Mouse (Mus musculus) MEL (cell line): ENCODE measurements around the gene Vwf. TPM values are rescaled to one million over a fixed set of nuclear protein-coding genes. Genes with fewer than 3 reads are reported as not detected.

Experiments used
- DNase-seq: peaks from one replicate; pipeline ENCODE4 v3.0.0; 2011; ENCODE audit warnings: low read depth, low spot score
- H3K27ac ChIP-seq: 2 replicates; pipeline ENCODE4 v1.5.1; 2012; ENCODE audit warnings: low read depth, mild to moderate bottlenecking, control low read depth, low read length, moderate library complexity; ENCODE audit not compliant: control insufficient read depth
- H3K27me3 ChIP-seq, 2 experiments: fragments of 150-350 bp in 1 of 2; sonication (generic) in 1 of 2; 2 replicates each; pipeline ENCODE4 v1.6.1; 2012; ENCODE audit warnings: low read length in 2 of 2, mild to moderate bottlenecking in 2 of 2, improper control_type of control experiment in 1 of 2, moderate library complexity in 1 of 2; ENCODE audit not compliant: insufficient read depth in 2 of 2, control insufficient read depth in 1 of 2
- H3K36me3 ChIP-seq, 2 experiments: 2 replicates each; pipeline ENCODE4 v1.6.1; 2012 to 2014; ENCODE audit warnings: low read length in 2 of 2, improper control_type of control experiment in 1 of 2, inconsistent platforms in 1 of 2, mild to moderate bottlenecking in 1 of 2; ENCODE audit not compliant: insufficient read depth in 2 of 2, control insufficient read depth in 1 of 2
- H3K4me1 ChIP-seq, 2 experiments: fragments of 150-350 bp in 1 of 2; sonication (generic) in 1 of 2; 2 replicates each; pipeline ENCODE4 v1.6.1; 2012; ENCODE audit warnings: low read length in 2 of 2, improper control_type of control experiment in 1 of 2, mild to moderate bottlenecking in 1 of 2; ENCODE audit not compliant: insufficient read depth in 2 of 2, control insufficient read depth in 1 of 2
- H3K4me3 ChIP-seq, 2 experiments: fragments of 150-350 bp in 1 of 2; sonication (generic) in 1 of 2; 2 replicates each; pipeline ENCODE4 v1.5.1; 2012; ENCODE audit warnings: low read depth in 2 of 2, low read length in 2 of 2, mild to moderate bottlenecking in 2 of 2, moderate library complexity in 2 of 2, control low read depth in 1 of 2, improper control_type of control experiment in 1 of 2; ENCODE audit not compliant: control insufficient read depth in 1 of 2, insufficient read depth in 1 of 2
- H3K79me2 ChIP-seq: 2 replicates; pipeline ENCODE4 v1.6.1; 2012; ENCODE audit warnings: mild to moderate bottlenecking, low read length, moderate library complexity; ENCODE audit not compliant: control insufficient read depth, poor library complexity, insufficient read depth
- H3K9ac ChIP-seq: 2 replicates; pipeline ENCODE4 v1.6.1; 2012; ENCODE audit warnings: low read depth, mild to moderate bottlenecking, control low read depth, low read length, moderate library complexity; ENCODE audit not compliant: control insufficient read depth, poor library complexity, severe bottlenecking
- H3K9me3 ChIP-seq: fragments of 150-350 bp; sonication (generic); replicated peaks from 2 replicates; pipeline ENCODE4 v1.6.1; 2012; ENCODE audit warnings: mild to moderate bottlenecking, low read length, improper control_type of control experiment, moderate library complexity; ENCODE audit not compliant: insufficient read depth
- BHLHE40 ChIP-seq: IDR thresholded peaks from 2 replicates; pipeline ENCODE4 v1.6.1; 2012; ENCODE audit warnings: low read depth, mild to moderate bottlenecking, inconsistent platforms, low read length, improper control_type of control experiment, borderline replicate concordance
- CHD1 ChIP-seq: IDR thresholded peaks from 2 replicates; pipeline ENCODE4 v1.6.1; 2012; ENCODE audit warnings: low read depth, mild to moderate bottlenecking, inconsistent platforms, low read length, improper control_type of control experiment
- CHD2 ChIP-seq: IDR thresholded peaks from 2 replicates; pipeline ENCODE4 v1.6.1; 2011; ENCODE audit warnings: low read length, improper control_type of control experiment
- CTCF ChIP-seq, 3 experiments: IDR thresholded peaks in 2 of 3; conservative IDR thresholded peaks in 1 of 3; 2 replicates each; pipeline ENCODE4 v1.5.1; 2011 to 2012; ENCODE audit warnings: low read length in 3 of 3, low read depth in 2 of 3, mild to moderate bottlenecking in 2 of 3, improper control_type of control experiment in 1 of 3, inconsistent platforms in 1 of 3, mixed read lengths in 1 of 3, moderate library complexity in 1 of 3; ENCODE audit not compliant: control insufficient read depth in 1 of 3, insufficient read depth in 1 of 3, poor library complexity in 1 of 3, severe bottlenecking in 1 of 3
- E2F4 ChIP-seq: IDR thresholded peaks from 2 replicates; pipeline ENCODE4 v1.6.1; 2011; ENCODE audit warnings: low read depth, low read length, improper control_type of control experiment, borderline replicate concordance
- EP300 ChIP-seq, 2 experiments: IDR thresholded peaks; 2 replicates each; pipeline ENCODE4 v1.6.1; 2011; ENCODE audit warnings: improper control_type of control experiment in 2 of 2, low read length in 2 of 2, low read depth in 1 of 2, mild to moderate bottlenecking in 1 of 2
- GABPA ChIP-seq: IDR thresholded peaks from 2 replicates; pipeline ENCODE4 v1.6.1; 2012; ENCODE audit warnings: low read depth, mild to moderate bottlenecking, inconsistent platforms, low read length, improper control_type of control experiment, moderate library complexity
- JUND ChIP-seq: IDR thresholded peaks from 2 replicates; pipeline ENCODE4 v1.6.1; 2011; ENCODE audit warnings: low read depth, mild to moderate bottlenecking, improper control_type of control experiment, low read length
- MEF2A ChIP-seq: IDR thresholded peaks from 2 replicates; pipeline ENCODE4 v1.6.1; 2014; ENCODE audit warnings: low read depth, mild to moderate bottlenecking, inconsistent platforms, low read length, improper control_type of control experiment; ENCODE audit not compliant: poor library complexity, insufficient replicate concordance, severe bottlenecking; ENCODE audit errors: extremely low read depth
- MXI1 ChIP-seq: IDR thresholded peaks from 2 replicates; pipeline ENCODE4 v1.6.1; 2011; ENCODE audit warnings: mild to moderate bottlenecking, low read depth, low read length, improper control_type of control experiment
- MYB ChIP-seq: IDR thresholded peaks from 2 replicates; pipeline ENCODE4 v1.6.1; 2011; ENCODE audit warnings: mild to moderate bottlenecking, low read depth, low read length, improper control_type of control experiment
- MYC ChIP-seq: IDR thresholded peaks from 2 replicates; pipeline ENCODE4 v1.6.1; 2011; ENCODE audit warnings: low read depth, mild to moderate bottlenecking, low read length, improper control_type of control experiment, moderate library complexity
- NELFE ChIP-seq: IDR thresholded peaks from 2 replicates; pipeline ENCODE4 v1.6.1; 2011; ENCODE audit warnings: low read depth, low read length, improper control_type of control experiment
- POLR2AphosphoS5 ChIP-seq: IDR thresholded peaks from 2 replicates; pipeline ENCODE4 v1.6.1; 2012; ENCODE audit warnings: low read depth, borderline replicate concordance, mild to moderate bottlenecking, inconsistent platforms, low read length, moderate library complexity, mixed read lengths
- RCOR1 ChIP-seq: IDR thresholded peaks from 2 replicates; pipeline ENCODE4 v1.6.1; 2012; ENCODE audit warnings: low read depth, mild to moderate bottlenecking, inconsistent platforms, low read length, improper control_type of control experiment
- SIN3A ChIP-seq: IDR thresholded peaks from 2 replicates; pipeline ENCODE4 v1.6.1; 2012; ENCODE audit warnings: low read length, improper control_type of control experiment, inconsistent platforms
- SMC3 ChIP-seq: IDR thresholded peaks from 2 replicates; pipeline ENCODE4 v1.6.1; 2011; ENCODE audit warnings: low read depth, low read length, improper control_type of control experiment
- TAL1 ChIP-seq: IDR thresholded peaks from 2 replicates; pipeline ENCODE4 v1.6.1; 2012; ENCODE audit warnings: mild to moderate bottlenecking, inconsistent platforms, low read length, moderate library complexity, mixed read lengths
- TBP ChIP-seq: IDR thresholded peaks from 2 replicates; pipeline ENCODE4 v1.8.0; 2011; ENCODE audit warnings: low read depth, low read length, improper control_type of control experiment
- TCF12 ChIP-seq: IDR thresholded peaks from 2 replicates; pipeline ENCODE4 v1.6.1; 2014; ENCODE audit warnings: low read depth, mild to moderate bottlenecking, inconsistent platforms, low read length, improper control_type of control experiment, moderate library complexity
- UBTF ChIP-seq: IDR thresholded peaks from 2 replicates; pipeline ENCODE4 v1.6.1; 2012; ENCODE audit warnings: low read depth, mild to moderate bottlenecking, inconsistent platforms, low read length, improper control_type of control experiment, moderate library complexity, borderline replicate concordance; ENCODE audit not compliant: insufficient read depth
- USF1 ChIP-seq: IDR thresholded peaks from 2 replicates; pipeline ENCODE4 v1.6.1; 2014; ENCODE audit warnings: low read depth, mild to moderate bottlenecking, inconsistent platforms, low read length, improper control_type of control experiment, moderate library complexity
- ZC3H11A ChIP-seq: IDR thresholded peaks from 2 replicates; pipeline ENCODE4 v1.6.1; 2012; ENCODE audit warnings: low read depth, mild to moderate bottlenecking, inconsistent platforms, low read length, improper control_type of control experiment
- polyA plus RNA-seq, 2 experiments: library from polyadenylated mRNA; stranded (reverse) in 1 of 2; unstranded in 1 of 2; fragments of >175 nt in 1 of 2; fragments of >200 nt in 1 of 2; gene quantifications; 2 replicates each; pipeline versions ENCODE4 v1.2.1 to v1.2.4; 2012; ENCODE audit warnings: low replicate concordance in 2 of 2, low read depth in 1 of 2; ENCODE audit not compliant: insufficient read length in 2 of 2, insufficient read depth in 1 of 2, missing spikeins in 1 of 2
- total RNA-seq: library from RNA; depleted of rRNA; stranded (reverse); fragments of 300-350 nt; gene quantifications from 2 replicates; pipeline ENCODE4 v1.2.3, GENCODE M21; 2012

The Vwf gene
- total and polyA plus RNA-seq, 3 experiments = 0.29 to 0.42 TPM; not detected in 1

DNA sequence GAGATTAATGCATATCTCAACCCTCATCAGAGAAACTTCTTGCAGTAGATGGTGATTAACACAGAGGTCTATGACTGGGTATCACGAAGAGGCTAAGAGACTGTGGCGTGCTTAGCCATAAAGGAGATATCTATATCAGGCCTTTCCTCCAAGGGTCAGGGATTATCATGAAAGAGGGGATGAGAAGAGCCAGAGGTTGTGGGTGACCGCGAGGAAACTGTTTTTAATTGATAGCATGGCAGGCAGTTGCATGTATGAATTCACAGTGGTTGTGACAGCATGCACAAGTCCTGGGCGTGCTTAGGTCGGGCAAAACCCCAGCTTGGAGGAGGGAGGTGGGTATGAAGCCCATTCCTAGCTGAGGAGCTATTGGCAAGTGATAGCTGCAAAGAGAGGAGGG, 5.3 kb upstream of the Vwf start:
- no peaks in the 10 kb centered on the region for H3K36me3 ChIP-seq
- DNase-seq = no peak
- no peak overlapping the region for H3K4me3 ChIP-seq
- H3K79me2 ChIP-seq = no peaks in the 10 kb centered on the region
- H3K9ac ChIP-seq = no peak overlapping the region
- H3K27me3 ChIP-seq = no peaks in the 10 kb centered on the region; a peak in 2 of 4 replicates
- H3K27ac ChIP-seq = no peak overlapping the region
- TF ChIP-seq RCOR1 (no peak), ZC3H11A (no peak), EP300 (IDR thresholded peaks at IDR 0.05; ENCODE audit: low read depth in 1 of 2, low read length in 2 of 2) (no peak), MEF2A (no peak), MXI1 (no peak), TCF12 (no peak), CTCF (IDR thresholded peaks at IDR 0.05 in 2 of 3, conservative IDR thresholded peaks at IDR 0.05 in 1 of 3; ENCODE audit: control insufficient read depth in 1 of 3, insufficient read depth in 1 of 3, low read depth in 2 of 3, low read length in 3 of 3, poor library complexity in 1 of 3, severe bottlenecking in 1 of 3) (no peak), GABPA (no peak)
- H3K4me1 ChIP-seq = no peaks in the 10 kb centered on the region
- no peaks in the 10 kb centered on the region for H3K9me3 ChIP-seq

DNA sequence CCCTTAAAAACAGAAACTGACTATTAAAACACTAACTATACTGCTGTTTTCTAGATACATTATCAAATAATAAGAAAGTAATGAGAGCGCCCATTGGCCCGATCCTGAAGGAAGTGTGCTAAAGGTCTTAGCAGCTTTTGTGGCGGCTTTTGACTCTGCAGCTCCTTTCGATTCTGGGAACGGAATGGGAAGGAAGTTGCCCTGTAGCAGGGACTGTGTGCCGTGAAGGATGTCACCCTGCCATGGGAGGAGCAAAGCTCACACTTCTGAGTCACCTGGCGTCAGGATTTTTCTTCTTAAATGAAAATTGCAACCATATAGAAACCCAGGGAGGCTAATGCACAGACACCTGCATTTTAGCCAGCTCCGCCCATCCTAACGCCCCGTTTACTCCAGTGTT, 1.8 kb downstream of the Vwf start:
- no peaks in the 10 kb centered on the region for H3K4me1 ChIP-seq
- H3K36me3 ChIP-seq = no peaks in the 10 kb centered on the region
- no peak overlapping the region for H3K4me3 ChIP-seq
- H3K79me2 ChIP-seq = no peaks in the 10 kb centered on the region
- H3K9me3 ChIP-seq = no peaks in the 10 kb centered on the region
- TF ChIP-seq MEF2A (no peak), MYB (no peak), USF1 (no peak), TBP (no peak), RCOR1 (no peak), TCF12 (no peak), CHD2 (no peak), MYC (no peak), SIN3A (no peak), CTCF (IDR thresholded peaks at IDR 0.05 in 2 of 3, conservative IDR thresholded peaks at IDR 0.05 in 1 of 3; ENCODE audit: control insufficient read depth in 1 of 3, insufficient read depth in 1 of 3, low read depth in 2 of 3, low read length in 3 of 3, poor library complexity in 1 of 3, severe bottlenecking in 1 of 3) (no peak), CHD1 (no peak), NELFE (no peak), UBTF (no peak), E2F4 (no peak), SMC3 (no peak), POLR2AphosphoS5 (no peak), TAL1 (no peak), JUND (no peak), BHLHE40 (no peak)
- no peak for DNase-seq
- no peak overlapping the region for H3K27ac ChIP-seq
- H3K27me3 ChIP-seq = no peaks in the 10 kb centered on the region; a peak in 2 of 4 replicates
- H3K9ac ChIP-seq = no peak overlapping the region
